Mouse (Mus musculus): ENCODE measurements around the gene Tas2r131. TPM values are rescaled to one million over a fixed set of nuclear protein-coding genes. Genes with fewer than 3 reads are reported as not detected.
"Not testable (repeated sequence)": the region's sequence is repeated elsewhere in the genome, so short reads cannot be mapped to it uniquely, and the experiment has no call there.

Gene Tas2r131
- polyA plus RNA-seq (2016; fragmentation: Nextera tagmentation; extraction: Ambion mirVana), result not detected in 2 replicates

DNA sequence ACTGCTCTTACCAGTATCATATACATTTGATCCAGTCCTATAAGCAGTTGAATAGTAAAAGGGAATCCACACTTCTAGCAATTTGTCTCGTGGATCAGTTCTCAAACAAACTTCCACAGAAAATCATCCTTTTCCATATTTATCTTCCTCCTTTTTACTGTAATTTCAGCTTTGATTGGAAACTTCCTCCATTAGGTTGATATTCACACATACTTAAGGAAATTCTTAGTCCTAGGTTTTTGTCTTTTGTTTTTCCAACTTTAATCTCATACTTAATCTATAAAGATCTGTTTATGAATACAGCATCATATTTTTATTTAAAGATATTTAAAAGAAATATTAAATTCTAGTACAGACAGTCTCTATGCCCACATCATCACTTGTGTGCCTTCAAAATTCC is at the start of gene Tas2r131:
TSS of gene Tas2r131 (minus strand) at position 101 of the 400 bp plus-strand sequence.
- 44% methylated on average over 1 of the region's 1 CpGs for WGBS (ENCODE audit: insufficient replicate concordance)
- H3K4me1 ChIP-seq, result no peaks in the 10 kb centered on the region
- ATAC-seq, result no peak
- H3K9ac ChIP-seq, result no peak within 1 kb of the TSS
- no peak within 1 kb of the TSS for H3K4me3 ChIP-seq
- no peak within 1 kb of the TSS for H3K27ac ChIP-seq
- no peaks in the 10 kb centered on the region for H3K36me3 ChIP-seq
- H3K27me3 ChIP-seq (replicated peaks), result no peaks in the 10 kb centered on the region
- H3K4me2 ChIP-seq, result no peak within 1 kb of the TSS
- no peaks in the 10 kb centered on the region for H3K9me3 ChIP-seq (replicated peaks)

GRCm38 (mm10) chr6:132980865-132981264 is 23.1 kb upstream of the Tas2r131 start, which contains the start of gene Tas2r109:
TSS of gene Tas2r109 (minus strand) at chr6:132980965.
- H3K4me1 ChIP-seq, result no peaks in the 10 kb centered on the region
- H3K27ac ChIP-seq, result no peak within 1 kb of the TSS
- H3K4me2 ChIP-seq, result no peak within 1 kb of the TSS
- H3K9ac ChIP-seq, result no peak within 1 kb of the TSS
- H3K27me3 ChIP-seq (replicated peaks), result no peaks in the 10 kb centered on the region
- no peaks in the 10 kb centered on the region for H3K36me3 ChIP-seq
- H3K9me3 ChIP-seq (replicated peaks), result no peaks in the 10 kb centered on the region
- no peak within 1 kb of the TSS for H3K4me3 ChIP-seq
- no peak for ATAC-seq
- WGBS (ENCODE audit: insufficient replicate concordance), result 43% methylated on average over 2 of the region's 2 CpGs

DNA sequence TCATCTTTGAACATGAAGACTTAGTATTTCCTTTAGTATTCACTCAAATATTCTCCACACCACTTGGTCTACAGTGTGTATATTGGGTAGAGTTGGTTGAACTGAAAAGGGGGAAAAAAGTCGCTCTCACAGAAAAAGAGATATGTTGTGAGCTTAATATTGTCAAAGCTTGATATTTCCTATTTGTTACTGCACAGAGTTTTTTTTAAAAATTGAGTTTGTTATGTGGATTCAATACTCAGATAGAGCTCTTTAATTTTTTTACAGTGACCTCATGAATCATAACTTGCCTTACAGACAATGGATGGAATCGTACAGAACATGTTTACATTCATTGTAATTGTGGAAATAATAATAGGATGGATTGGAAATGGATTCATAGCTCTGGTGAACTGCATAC is 6.9 kb downstream of the Tas2r131 start, which contains the start of gene Tas2r129:
TSS of gene Tas2r129 (plus strand) at position 301 of the 400 bp plus-strand sequence.
- no peaks in the 10 kb centered on the region for H3K27me3 ChIP-seq (replicated peaks)
- no peaks in the 10 kb centered on the region for H3K9me3 ChIP-seq (replicated peaks)
- H3K9ac ChIP-seq, result no peak within 1 kb of the TSS
- H3K27ac ChIP-seq, result no peak within 1 kb of the TSS
- H3K4me1 ChIP-seq, result no peaks in the 10 kb centered on the region
- ATAC-seq, result no peak
- 61% methylated on average over 2 of the region's 2 CpGs for WGBS (ENCODE audit: insufficient replicate concordance)
- H3K4me3 ChIP-seq, result no peak within 1 kb of the TSS
- H3K36me3 ChIP-seq, result no peaks in the 10 kb centered on the region
- no peak within 1 kb of the TSS for H3K4me2 ChIP-seq

DNA sequence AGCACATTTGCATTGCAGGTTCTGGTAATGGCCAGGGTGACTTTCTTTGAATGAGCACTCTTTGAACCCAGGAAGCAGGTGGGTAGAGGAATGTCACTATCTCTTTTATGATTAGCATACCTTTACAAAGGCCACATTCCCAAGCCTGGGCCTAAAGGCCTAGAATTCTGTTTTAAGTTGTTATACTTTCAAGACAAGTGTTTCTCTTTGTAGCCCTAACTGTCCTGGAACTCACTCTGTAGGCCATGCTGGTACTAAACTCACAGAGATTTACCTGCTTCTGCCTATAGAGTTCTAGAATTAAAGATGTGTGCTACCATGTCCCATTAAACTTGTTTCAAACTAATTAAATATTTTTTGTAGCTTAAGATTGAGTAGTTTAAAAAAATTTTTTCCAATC is 16.3 kb downstream of the Tas2r131 start:
- not testable (repeated sequence) for ATAC-seq; H3K9me3 ChIP-seq (replicated peaks)

GRCm38 (mm10) chr6:132909351-132909750 is 48.4 kb downstream of the Tas2r131 start, which contains the start of gene Tas2r125:
TSS of gene Tas2r125 (plus strand) at chr6:132909651.
- WGBS (ENCODE audit: insufficient replicate concordance), result 67% methylated on average over 3 of the region's 3 CpGs

More for the DNA sequence above, 16.3 kb downstream of the Tas2r131 start:
- H3K36me3 ChIP-seq; H3K27ac ChIP-seq; H3K9ac ChIP-seq; H3K4me2 ChIP-seq; H3K27me3 ChIP-seq (replicated peaks); H3K4me1 ChIP-seq; H3K4me3 ChIP-seq: not testable (repeated sequence)

More at GRCm38 (mm10) chr6:132909351-132909750, 48.4 kb downstream of the Tas2r131 start, which contains the start of gene Tas2r125:
- Histone ChIP-seq H3K4me2 (no peak within 1 kb of the TSS), H3K36me3 (no peaks in the 10 kb centered on the region), H3K27ac (no peak within 1 kb of the TSS), H3K27me3 (replicated peaks) (no peaks in the 10 kb centered on the region), H3K4me1 (no peaks in the 10 kb centered on the region), H3K4me3 (no peak within 1 kb of the TSS), H3K9ac (no peak within 1 kb of the TSS), H3K9me3 (replicated peaks) (no peaks in the 10 kb centered on the region)
- ATAC-seq, result no peak

Other genes with a start within 250 kb of the Tas2r131 start
- gene Tas2r122, start 246.0 kb downstream of the Tas2r131 start, polyA plus RNA-seq (2016; fragmentation: Nextera tagmentation; extraction: Ambion mirVana), result not detected in 2 replicates
- not detected in 2 replicates for gene Tas2r115, start 219.9 kb downstream of the Tas2r131 start, polyA plus RNA-seq (2016; fragmentation: Nextera tagmentation; extraction: Ambion mirVana)
- not detected in 2 replicates for gene Tas2r124, start 203.2 kb downstream of the Tas2r131 start, polyA plus RNA-seq (2016; fragmentation: Nextera tagmentation; extraction: Ambion mirVana)
- gene Tas2r102, start 195.8 kb downstream of the Tas2r131 start, polyA plus RNA-seq (2016; fragmentation: Nextera tagmentation; extraction: Ambion mirVana), result not detected in 2 replicates
- not detected in 2 replicates for gene Tas2r136, start 179.8 kb downstream of the Tas2r131 start, polyA plus RNA-seq (2016; fragmentation: Nextera tagmentation; extraction: Ambion mirVana)
- gene Tas2r117, start 155.1 kb downstream of the Tas2r131 start, polyA plus RNA-seq (2016; fragmentation: Nextera tagmentation; extraction: Ambion mirVana), result not detected in 2 replicates
- not detected in 2 replicates for gene Tas2r123, start 110.8 kb downstream of the Tas2r131 start, polyA plus RNA-seq (2016; fragmentation: Nextera tagmentation; extraction: Ambion mirVana)
- not detected in 2 replicates for gene Tas2r116, start 102.5 kb downstream of the Tas2r131 start, polyA plus RNA-seq (2016; fragmentation: Nextera tagmentation; extraction: Ambion mirVana)
- not detected in 2 replicates for gene Tas2r110, start 89.9 kb downstream of the Tas2r131 start, polyA plus RNA-seq (2016; fragmentation: Nextera tagmentation; extraction: Ambion mirVana)
- gene Tas2r113, start 64.9 kb downstream of the Tas2r131 start, polyA plus RNA-seq (2016; fragmentation: Nextera tagmentation; extraction: Ambion mirVana), result not detected in 2 replicates
- not detected in 2 replicates for gene Tas2r125, start 48.3 kb downstream of the Tas2r131 start, polyA plus RNA-seq (2016; fragmentation: Nextera tagmentation; extraction: Ambion mirVana)
- gene Tas2r129, start 6.8 kb downstream of the Tas2r131 start, polyA plus RNA-seq (2016; fragmentation: Nextera tagmentation; extraction: Ambion mirVana), result not detected in 2 replicates
- not detected in 2 replicates for gene Tas2r109, start 23.0 kb upstream of the Tas2r131 start, polyA plus RNA-seq (2016; fragmentation: Nextera tagmentation; extraction: Ambion mirVana)
- gene Tas2r103, start 79.2 kb upstream of the Tas2r131 start, polyA plus RNA-seq (2016; fragmentation: Nextera tagmentation; extraction: Ambion mirVana), result not detected in 2 replicates
- not detected in 2 replicates for gene Tas2r140, start 97.9 kb upstream of the Tas2r131 start, polyA plus RNA-seq (2016; fragmentation: Nextera tagmentation; extraction: Ambion mirVana)
- 34.3 and 35.3 TPM in 2 replicates for gene Smim10l1, start 147.0 kb upstream of the Tas2r131 start, polyA plus RNA-seq (2016; fragmentation: Nextera tagmentation; extraction: Ambion mirVana)

Measured in liver, embryonic 12.5 days (tissue).